Mouse (Mus musculus) kidney, postnatal 36 days (tissue): ENCODE data around the gene Gnas.
A peak's percentile ranks its signal among the peaks of the same experiment; 100 is the strongest.
"Not testable (repeated sequence)": the region's sequence is repeated elsewhere in the genome, so short reads cannot be mapped to it uniquely, and the experiment has no call there.

Experiments
- DNase-seq, 2 experiments: peaks; one replicate each; pipeline ENCODE4 v3.0.0; 2021 to 2022; ENCODE audit warnings: mixed read lengths in 2 of 2

The Gnas gene

GRCm38 (mm10) chr2:174328926-174329662 is 45.0 kb downstream of the Gnas start:
- DNase-seq = peak in 1 of 2 experiments; percentile 39

DNA sequence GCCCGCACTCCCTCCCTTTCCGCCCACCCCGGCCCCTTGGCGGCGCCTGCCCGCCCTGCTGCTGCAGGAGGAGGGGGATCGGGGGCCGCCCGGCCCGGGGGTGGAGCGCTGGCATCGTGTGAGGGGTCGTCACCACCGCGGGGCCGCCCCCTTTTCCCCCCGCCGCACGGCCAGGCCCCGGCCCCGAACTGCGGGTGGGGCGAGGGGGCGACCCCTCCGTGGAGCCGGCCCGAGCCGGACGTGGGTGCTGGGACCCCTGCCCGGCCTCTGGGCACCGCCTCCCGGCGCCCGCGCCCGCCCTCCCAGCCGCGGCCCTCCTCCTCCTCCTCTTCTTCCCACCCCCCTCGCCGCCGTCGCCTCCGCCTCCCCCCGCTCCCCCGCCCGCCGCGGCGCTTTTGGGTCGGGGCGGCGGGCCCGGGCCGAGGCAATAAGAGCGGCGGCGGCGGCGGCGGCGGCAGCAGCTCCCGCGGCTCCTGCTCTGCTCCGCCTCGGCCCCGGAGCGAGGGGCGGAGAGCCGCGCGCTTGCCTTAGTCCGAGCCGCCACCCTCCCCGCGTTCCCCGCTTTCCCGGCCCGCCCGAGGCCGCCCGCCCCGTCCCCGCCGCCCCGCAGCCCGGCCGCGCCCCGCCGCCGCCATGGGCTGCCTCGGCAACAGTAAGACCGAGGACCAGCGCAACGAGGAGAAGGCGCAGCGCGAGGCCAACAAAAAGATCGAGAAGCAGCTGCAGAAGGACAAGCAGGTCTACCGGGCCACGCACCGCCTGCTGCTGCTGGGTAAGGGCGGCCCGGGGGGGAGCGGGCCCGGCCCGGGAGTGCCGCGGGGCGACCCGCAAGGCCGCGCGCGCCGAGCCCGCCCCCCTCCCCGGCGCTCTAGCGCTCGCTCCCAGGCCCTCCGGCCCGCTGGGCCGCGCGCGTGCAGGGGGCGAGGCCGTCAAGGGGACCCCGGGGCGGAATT is 45.8 kb downstream of the Gnas start:
- DNase-seq = peak; percentile 86 to 93

GRCm38 (mm10) chr2:174330616-174331191 is 46.6 kb downstream of the Gnas start:
- peak; percentile 80 to 89 for DNase-seq

DNA sequence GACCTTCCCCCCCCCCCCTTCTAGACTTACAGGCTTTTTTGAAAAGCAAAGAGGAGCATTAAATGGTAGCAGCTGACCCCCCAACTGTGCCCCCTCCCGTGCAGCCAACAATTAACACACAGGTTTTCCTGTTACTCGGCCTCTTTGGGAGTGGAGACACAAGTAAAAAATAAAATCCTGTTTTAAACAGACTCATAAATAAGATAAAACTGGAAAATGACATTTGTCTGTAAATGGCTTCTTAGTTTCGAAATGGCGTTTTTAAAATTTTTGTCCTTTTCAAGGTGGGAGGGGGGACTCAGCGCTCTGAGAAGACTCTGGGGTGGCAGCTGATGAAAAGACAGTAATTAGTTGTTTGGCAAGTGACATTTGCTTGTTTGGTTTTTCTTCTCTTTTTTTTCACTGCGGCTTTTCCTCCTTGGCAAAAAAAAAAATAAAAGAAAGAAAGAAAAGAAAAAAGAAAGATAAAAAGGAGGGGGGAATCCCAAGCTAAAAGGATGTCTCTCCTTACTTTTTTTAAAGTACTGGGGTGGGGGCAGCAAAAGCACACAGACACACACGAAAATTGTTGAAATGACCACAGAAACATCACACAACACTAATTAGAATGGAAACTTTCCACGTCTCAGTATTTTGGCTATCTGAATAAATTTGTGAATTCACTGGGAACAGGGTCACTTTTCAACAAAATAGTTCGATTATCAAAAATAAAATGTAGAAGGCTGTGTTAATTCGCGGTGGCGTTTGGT is 47.3 kb downstream of the Gnas start:
- no peak for DNase-seq

DNA sequence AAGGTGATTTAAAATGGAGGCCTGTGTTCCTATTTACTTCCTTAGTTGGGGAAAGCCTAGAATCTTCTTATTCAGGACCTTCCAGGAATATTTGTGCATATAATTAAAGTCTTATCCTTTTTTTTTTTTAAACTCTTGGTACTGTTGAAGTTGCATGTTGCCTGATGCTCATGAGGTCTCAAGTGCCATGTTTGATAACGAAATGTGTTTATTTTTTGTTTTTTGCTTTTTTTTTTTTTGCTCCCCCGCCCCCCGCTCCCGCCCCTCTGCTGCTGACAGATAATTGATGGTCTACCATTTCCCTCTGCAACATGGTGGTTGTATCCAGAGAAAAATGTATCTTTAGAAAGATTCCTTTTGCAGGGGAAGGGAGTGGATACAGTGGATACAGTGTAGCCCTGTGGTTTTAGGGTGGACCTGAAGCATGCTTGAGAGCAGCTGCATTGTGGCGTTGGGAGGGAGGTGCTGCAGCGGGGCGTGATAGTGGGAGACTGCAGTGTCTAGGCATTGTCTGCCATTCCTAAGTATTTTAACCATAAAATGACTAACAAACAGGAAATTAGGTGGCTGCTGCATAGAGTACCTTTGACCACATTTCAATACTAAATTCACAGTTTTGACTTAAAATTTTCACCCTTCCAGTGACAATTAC is 49.2 kb downstream of the Gnas start:
- no peak for DNase-seq

- DNase-seq = peak in 1 of 2 experiments; percentile 38
Measured at GRCm38 (mm10) chr2:174334415-174334814, 50.3 kb downstream of the Gnas start.

GRCm38 (mm10) chr2:174337275-174337674 is 53.2 kb downstream of the Gnas start:
- DNase-seq = no peak

DNA sequence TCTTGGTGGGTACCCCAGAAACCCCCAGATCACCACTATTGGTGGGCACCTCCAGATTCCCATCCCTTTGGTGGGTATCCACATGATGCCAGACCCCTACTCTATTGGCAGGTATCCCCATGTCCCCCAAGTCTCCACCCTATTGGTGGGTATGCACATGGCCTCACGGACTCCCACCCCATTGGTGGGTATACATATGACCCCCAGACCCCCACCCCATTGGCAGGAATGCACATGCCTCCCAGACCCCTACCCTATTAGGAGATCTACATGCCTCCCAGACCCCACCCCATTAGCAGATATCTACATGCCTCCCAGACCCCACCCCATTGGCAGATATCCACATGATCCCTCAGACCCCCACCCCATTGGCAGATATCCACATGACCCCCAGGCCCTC is 55.6 kb downstream of the Gnas start:
- no peak for DNase-seq

- no peak for DNase-seq
Measured at GRCm38 (mm10) chr2:174340229-174340892, 56.2 kb downstream of the Gnas start.

DNA sequence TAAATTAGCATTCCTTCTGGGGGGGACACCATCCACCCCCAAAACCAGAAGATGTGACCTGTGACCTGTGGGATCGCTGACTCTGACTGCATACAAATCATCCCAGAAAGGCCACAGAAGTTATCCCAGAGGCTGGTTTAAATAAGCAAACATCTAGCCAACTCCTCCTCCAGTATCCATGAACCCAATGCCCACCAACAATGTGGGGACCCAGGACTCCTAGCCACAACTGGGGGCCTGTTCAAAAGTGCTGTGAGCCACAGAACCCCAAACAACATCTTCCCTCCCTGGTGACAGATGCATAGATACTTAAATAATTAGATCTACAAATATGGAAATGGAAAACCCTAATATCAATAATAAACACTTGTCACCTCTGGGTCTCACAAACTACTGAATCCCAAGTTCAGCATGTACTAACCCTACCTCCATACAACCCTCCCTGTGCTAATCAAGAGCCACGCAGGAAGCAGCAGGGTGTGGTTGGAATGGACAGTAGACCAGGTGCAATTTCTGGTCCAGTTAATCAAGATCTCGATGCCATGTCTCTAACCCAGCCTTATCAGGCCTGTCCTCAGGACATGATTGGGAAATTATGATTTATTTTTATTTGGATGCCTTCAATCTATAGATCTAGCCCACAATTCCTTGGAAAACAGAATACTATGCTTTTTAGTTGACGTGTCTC is 56.9 kb downstream of the Gnas start:
- no peak for DNase-seq

GRCm38 (mm10) chr2:174342793-174343400 is 58.8 kb downstream of the Gnas start:
- no peak for DNase-seq

DNA sequence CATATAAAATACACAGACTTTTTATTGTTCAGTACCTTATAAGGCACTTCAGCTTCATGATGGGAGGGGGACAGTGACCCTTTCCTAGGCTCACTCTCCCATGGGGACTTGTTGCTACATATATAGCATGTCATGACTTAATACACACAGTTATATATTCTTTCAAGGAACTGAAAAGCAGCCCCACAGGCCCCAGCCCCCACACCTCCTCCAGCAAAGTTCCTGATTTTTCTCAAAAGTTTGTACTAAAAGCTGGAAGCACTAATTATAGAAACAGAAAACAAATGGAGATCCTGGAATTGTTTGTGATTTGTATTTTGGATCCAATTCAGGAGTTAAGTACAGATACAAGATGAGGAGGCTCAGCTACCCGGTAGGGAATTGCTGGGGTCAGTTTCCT is 59.4 kb downstream of the Gnas start:
- peak in 1 of 2 experiments; percentile 53 for DNase-seq

DNA sequence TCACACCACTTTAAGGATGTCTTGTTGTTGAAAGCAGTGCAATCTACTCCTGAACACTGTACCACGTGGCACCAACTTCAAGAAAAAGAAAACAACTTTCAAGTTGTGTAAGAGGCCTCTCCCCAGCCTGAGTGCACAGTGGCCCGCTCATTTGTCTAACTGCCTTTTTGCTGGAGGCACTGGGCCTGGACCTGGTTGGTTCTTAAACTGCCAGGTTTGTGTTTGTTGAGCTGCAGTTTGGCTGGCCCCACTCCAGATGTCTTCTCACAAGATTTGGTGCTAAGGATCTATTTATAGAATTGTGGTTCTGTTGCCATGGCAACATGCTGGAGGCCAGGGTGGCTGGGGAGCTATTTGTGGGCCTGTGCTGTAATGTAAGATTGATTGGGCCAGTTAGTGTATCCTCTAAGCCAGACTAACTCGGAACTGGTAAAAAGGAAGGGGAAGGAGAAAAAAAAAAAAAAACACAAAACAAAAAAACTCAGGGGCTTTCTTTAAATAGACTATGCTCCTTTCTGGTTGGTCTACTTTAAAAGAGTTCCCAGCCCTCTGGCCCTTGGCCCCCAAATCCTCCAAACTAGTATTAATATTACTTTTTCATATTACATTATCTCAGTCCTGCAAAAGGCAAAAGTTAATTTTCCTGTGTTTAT is 60.0 kb downstream of the Gnas start:
- peak; percentile 90 to 96 for DNase-seq

- no peak for DNase-seq
Measured at GRCm38 (mm10) chr2:174344996-174345395, 60.9 kb downstream of the Gnas start.

GRCm38 (mm10) chr2:174346612-174346998 is 62.5 kb downstream of the Gnas start, which contains the start of gene Gm20721:
TSS of gene Gm20721 (minus strand) at chr2:174346712.
- no peak for DNase-seq

GRCm38 (mm10) chr2:174346999-174347668 is 63.0 kb downstream of the Gnas start:
- not testable (repeated sequence) for DNase-seq

GRCm38 (mm10) chr2:174358516-174358915 is 74.4 kb downstream of the Gnas start:
- DNase-seq = no peak

- DNase-seq = no peak
Measured at GRCm38 (mm10) chr2:174359656-174360055, 75.5 kb downstream of the Gnas start.

- no peak for DNase-seq
Measured at GRCm38 (mm10) chr2:174366571-174366970, 82.5 kb downstream of the Gnas start.
